Mouse (Mus musculus): ENCODE measurements around the gene Mamdc2. TPM values are rescaled to one million over a fixed set of nuclear protein-coding genes. Genes with fewer than 3 reads are reported as not detected.
"Not testable (repeated sequence)": the region's sequence is repeated elsewhere in the genome, so short reads cannot be mapped to it uniquely, and the experiment has no call there.

Mamdc2 gene
- polyA plus RNA-seq, 1 experiment, result 0.47 TPM

GRCm38 (mm10) chr19:23487421-23487820 is 39.2 kb upstream of the Mamdc2 start:
- no peaks in the 10 kb centered on the region for H3K36me3 ChIP-seq (ENCODE audit: control insufficient read depth, insufficient read depth, low read length)
- H3K27ac ChIP-seq (ENCODE audit: control insufficient read depth, insufficient read depth, low read depth, low read length), result no peak overlapping the region
- H3K27me3 ChIP-seq (ENCODE audit: control insufficient read depth, insufficient read depth, low read length), result no peaks in the 10 kb centered on the region
- no peak overlapping the region for H3K4me3 ChIP-seq (ENCODE audit: control insufficient read depth, low read depth, low read length)
- no peaks in the 10 kb centered on the region for H3K4me1 ChIP-seq (ENCODE audit: control insufficient read depth, insufficient read depth, low read length)
- TF ChIP-seq POLR2A (IDR thresholded peaks at IDR 0.05; ENCODE audit: control insufficient read depth, low read depth, low read length) (no peak), CTCF (IDR thresholded peaks at IDR 0.05; ENCODE audit: control insufficient read depth, insufficient read depth, insufficient replicate concordance, low read depth, low read length) (no peak)

GRCm38 (mm10) chr19:23486631-23487270 is 38.5 kb upstream of the Mamdc2 start:
- Histone ChIP-seq H3K27ac (ENCODE audit: control insufficient read depth, insufficient read depth, low read depth, low read length) (no peak overlapping the region), H3K36me3 (ENCODE audit: control insufficient read depth, insufficient read depth, low read length) (no peaks in the 10 kb centered on the region), H3K4me1 (ENCODE audit: control insufficient read depth, insufficient read depth, low read length) (no peaks in the 10 kb centered on the region), H3K27me3 (ENCODE audit: control insufficient read depth, insufficient read depth, low read length) (no peaks in the 10 kb centered on the region), H3K4me3 (ENCODE audit: control insufficient read depth, low read depth, low read length) (no peak overlapping the region)
- TF ChIP-seq CTCF (IDR thresholded peaks at IDR 0.05; ENCODE audit: control insufficient read depth, insufficient read depth, insufficient replicate concordance, low read depth, low read length) (no peak), POLR2A (IDR thresholded peaks at IDR 0.05; ENCODE audit: control insufficient read depth, low read depth, low read length) (no peak)

GRCm38 (mm10) chr19:23485940-23486600 is 37.8 kb upstream of the Mamdc2 start:
- no peaks in the 10 kb centered on the region for H3K36me3 ChIP-seq (ENCODE audit: control insufficient read depth, insufficient read depth, low read length)
- H3K4me3 ChIP-seq (ENCODE audit: control insufficient read depth, low read depth, low read length), result no peak overlapping the region
- TF ChIP-seq POLR2A (IDR thresholded peaks at IDR 0.05; ENCODE audit: control insufficient read depth, low read depth, low read length) (no peak), CTCF (IDR thresholded peaks at IDR 0.05; ENCODE audit: control insufficient read depth, insufficient read depth, insufficient replicate concordance, low read depth, low read length) (no peak)
- no peaks in the 10 kb centered on the region for H3K27me3 ChIP-seq (ENCODE audit: control insufficient read depth, insufficient read depth, low read length)
- no peaks in the 10 kb centered on the region for H3K4me1 ChIP-seq (ENCODE audit: control insufficient read depth, insufficient read depth, low read length)
- H3K27ac ChIP-seq (ENCODE audit: control insufficient read depth, insufficient read depth, low read depth, low read length), result no peak overlapping the region

GRCm38 (mm10) chr19:23482571-23482970 is 34.3 kb upstream of the Mamdc2 start:
- not testable (repeated sequence) for H3K4me3 ChIP-seq (ENCODE audit: control insufficient read depth, low read depth, low read length); H3K27ac ChIP-seq (ENCODE audit: control insufficient read depth, insufficient read depth, low read depth, low read length); H3K36me3 ChIP-seq (ENCODE audit: control insufficient read depth, insufficient read depth, low read length); H3K27me3 ChIP-seq (ENCODE audit: control insufficient read depth, insufficient read depth, low read length); H3K4me1 ChIP-seq (ENCODE audit: control insufficient read depth, insufficient read depth, low read length)

GRCm38 (mm10) chr19:23479597-23479967 is 31.3 kb upstream of the Mamdc2 start:
- Histone ChIP-seq H3K4me1 (ENCODE audit: control insufficient read depth, insufficient read depth, low read length) (no peaks in the 10 kb centered on the region), H3K27me3 (ENCODE audit: control insufficient read depth, insufficient read depth, low read length) (no peaks in the 10 kb centered on the region), H3K4me3 (ENCODE audit: control insufficient read depth, low read depth, low read length) (no peak overlapping the region), H3K36me3 (ENCODE audit: control insufficient read depth, insufficient read depth, low read length) (no peaks in the 10 kb centered on the region), H3K27ac (ENCODE audit: control insufficient read depth, insufficient read depth, low read depth, low read length) (no peak overlapping the region)
- TF ChIP-seq CTCF (IDR thresholded peaks at IDR 0.05; ENCODE audit: control insufficient read depth, insufficient read depth, insufficient replicate concordance, low read depth, low read length) (no peak), POLR2A (IDR thresholded peaks at IDR 0.05; ENCODE audit: control insufficient read depth, low read depth, low read length) (no peak)

- H3K27ac ChIP-seq (ENCODE audit: control insufficient read depth, insufficient read depth, low read depth, low read length), result no peak overlapping the region
- H3K4me3 ChIP-seq (ENCODE audit: control insufficient read depth, low read depth, low read length), result no peak overlapping the region
- TF ChIP-seq CTCF (IDR thresholded peaks at IDR 0.05; ENCODE audit: control insufficient read depth, insufficient read depth, insufficient replicate concordance, low read depth, low read length) (peak; percentile 25; the same call in 1 of the 2 replicates), POLR2A (IDR thresholded peaks at IDR 0.05; ENCODE audit: control insufficient read depth, low read depth, low read length) (no peak)
- no peaks in the 10 kb centered on the region for H3K27me3 ChIP-seq (ENCODE audit: control insufficient read depth, insufficient read depth, low read length)
- no peaks in the 10 kb centered on the region for H3K36me3 ChIP-seq (ENCODE audit: control insufficient read depth, insufficient read depth, low read length)
- no peaks in the 10 kb centered on the region for H3K4me1 ChIP-seq (ENCODE audit: control insufficient read depth, insufficient read depth, low read length)
Observed at GRCm38 (mm10) chr19:23478895-23479596, 30.8 kb upstream of the Mamdc2 start.

GRCm38 (mm10) chr19:23477826-23478225 is 29.6 kb upstream of the Mamdc2 start:
- no peaks in the 10 kb centered on the region for H3K4me1 ChIP-seq (ENCODE audit: control insufficient read depth, insufficient read depth, low read length)
- no peaks in the 10 kb centered on the region for H3K27me3 ChIP-seq (ENCODE audit: control insufficient read depth, insufficient read depth, low read length)
- H3K36me3 ChIP-seq (ENCODE audit: control insufficient read depth, insufficient read depth, low read length), result no peaks in the 10 kb centered on the region
- no peak for TF ChIP-seq POLR2A (IDR thresholded peaks at IDR 0.05; ENCODE audit: control insufficient read depth, low read depth, low read length)
- TF ChIP-seq CTCF (IDR thresholded peaks at IDR 0.05; ENCODE audit: control insufficient read depth, insufficient read depth, insufficient replicate concordance, low read depth, low read length), result no peak
- H3K4me3 ChIP-seq (ENCODE audit: control insufficient read depth, low read depth, low read length), result no peak overlapping the region
- no peak overlapping the region for H3K27ac ChIP-seq (ENCODE audit: control insufficient read depth, insufficient read depth, low read depth, low read length)
